Mouse (Mus musculus) urinary bladder, postnatal 4 days (tissue): ENCODE data around the gene Gm11985.
"Not testable (repeated sequence)": the region's sequence is repeated elsewhere in the genome, so short reads cannot be mapped to it uniquely, and the experiment has no call there.

Experiments
- DNase-seq, 2 experiments: peaks; one replicate each; pipeline ENCODE4 v3.0.0; 2021 to 2022; ENCODE audit warnings: low spot score in 2 of 2

Gm11985 gene

GRCm38 (mm10) chr11:7188469-7188868 is at the start of gene Gm11985:
Gene Gm11985, minus strand, starts transcription at chr11:7188569.
- no peak for DNase-seq

DNA sequence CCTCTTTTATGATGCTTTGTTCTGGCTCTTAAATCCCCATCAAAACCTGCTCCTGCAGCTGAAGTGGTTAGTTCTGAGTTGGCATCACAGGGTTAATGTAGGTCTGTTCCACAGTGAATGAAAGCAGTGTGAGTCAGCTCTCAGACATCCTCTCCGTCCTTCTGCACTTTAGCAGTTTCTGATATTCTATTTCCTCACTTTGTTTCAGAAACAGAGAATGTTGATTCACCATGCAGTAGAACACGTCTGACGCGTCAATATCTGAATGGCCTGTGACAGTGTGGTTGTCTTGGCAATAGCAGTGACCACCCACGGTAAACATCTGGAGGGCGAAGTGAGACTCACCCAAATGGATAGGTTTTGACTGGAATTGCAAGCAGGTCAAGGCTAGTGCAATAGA is 49.3 kb upstream of the Gm11985 start:
- DNase-seq: no peak

DNA sequence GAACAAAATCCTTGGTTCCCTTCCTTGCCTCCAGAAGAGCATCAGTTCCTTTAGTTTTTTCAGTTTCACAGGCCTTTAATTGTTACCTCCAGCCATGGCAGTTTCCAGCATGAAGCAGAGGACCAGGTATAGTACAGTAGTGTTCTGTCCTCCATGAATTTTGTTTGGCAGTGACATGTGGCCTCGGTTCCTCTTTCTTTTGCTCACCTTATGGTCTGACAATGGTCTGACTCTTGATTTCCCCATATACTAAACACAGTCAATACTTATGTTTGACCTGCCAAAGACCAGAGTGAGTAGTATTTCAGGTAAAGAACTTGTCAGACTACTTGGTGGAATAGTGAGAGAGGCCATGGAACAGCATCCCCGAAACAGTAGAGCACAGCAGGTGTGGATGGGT is 48.4 kb upstream of the Gm11985 start:
- DNase-seq: no peak

DNA sequence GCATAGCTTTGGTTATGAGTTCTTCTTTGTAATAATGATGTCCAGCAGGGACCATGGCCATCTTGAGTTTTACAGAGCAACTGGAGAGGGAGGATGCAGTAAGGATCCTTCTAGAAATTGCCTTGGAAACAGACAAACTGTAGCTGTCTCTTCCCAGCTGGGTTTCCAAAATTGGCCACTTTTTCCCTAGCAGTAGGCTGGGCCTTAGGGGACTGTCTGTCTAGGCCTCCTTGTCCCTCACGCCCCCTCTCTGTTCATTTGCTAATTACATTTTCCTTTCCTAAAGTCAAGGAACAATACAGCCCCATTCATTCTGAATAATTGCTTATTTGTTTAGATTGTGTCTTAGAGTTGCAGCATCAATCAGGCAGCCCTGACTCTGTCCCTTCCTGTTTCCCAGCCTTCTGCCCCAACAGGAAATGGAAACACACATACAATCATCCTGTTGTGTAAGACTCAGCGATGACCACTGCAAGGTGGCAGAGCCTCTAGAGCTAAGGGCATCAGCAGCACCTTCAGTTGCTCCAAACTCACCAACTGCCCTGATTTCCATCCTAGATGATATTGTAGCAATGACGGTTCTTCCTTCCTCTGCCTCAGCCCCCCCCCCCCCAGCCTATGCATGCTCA is 46.7 kb upstream of the Gm11985 start:
- DNase-seq: no peak

DNA sequence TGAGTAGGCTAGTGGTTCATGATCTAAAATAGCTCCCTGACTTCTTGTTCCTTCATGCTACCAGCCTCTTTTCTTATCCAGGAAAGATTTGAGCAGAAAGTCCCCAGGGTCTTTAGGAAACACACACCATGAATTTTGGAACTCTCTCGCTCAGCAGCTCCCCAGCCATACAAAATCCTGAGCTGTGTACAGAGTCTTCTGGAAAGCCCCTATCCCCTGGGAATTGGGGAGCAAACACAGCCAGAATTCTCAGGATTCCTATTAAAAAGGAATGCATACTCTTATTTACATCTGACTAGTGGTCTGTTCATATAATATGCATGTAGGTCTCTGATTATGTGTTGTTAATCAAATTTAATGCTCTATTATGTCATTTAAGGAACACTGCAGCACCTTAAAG is 46.1 kb upstream of the Gm11985 start:
- no peak for DNase-seq

DNA sequence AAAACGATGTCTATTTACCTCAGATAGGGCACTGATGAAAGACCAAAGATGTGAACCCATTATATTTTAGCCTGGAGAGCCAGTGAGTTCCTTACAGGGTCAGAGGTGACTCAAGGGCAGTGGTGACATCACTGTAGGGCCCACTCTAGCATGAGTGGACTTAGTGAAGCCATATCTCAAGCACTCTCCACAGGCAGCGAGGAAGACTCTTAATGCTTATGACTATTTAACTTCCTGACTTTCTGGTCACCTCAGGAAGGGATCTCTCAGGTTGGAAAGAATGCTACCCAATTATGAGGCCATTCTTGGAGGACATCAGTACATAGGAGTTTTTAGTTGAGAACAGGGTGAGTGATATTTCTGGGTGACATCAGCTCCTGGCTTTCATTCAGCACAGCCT is 45.0 kb upstream of the Gm11985 start:
- no peak for DNase-seq

- no peak for DNase-seq
These were observed 43.6 kb upstream of the Gm11985 start for GRCm38 (mm10) chr11:7231958-7232357.

- DNase-seq: no peak
These were observed 41.6 kb upstream of the Gm11985 start for GRCm38 (mm10) chr11:7230000-7230399.

- no peak for DNase-seq
These were observed 39.7 kb upstream of the Gm11985 start for GRCm38 (mm10) chr11:7228107-7228506.

- no peak for DNase-seq
These were observed 38.6 kb upstream of the Gm11985 start for GRCm38 (mm10) chr11:7226810-7227550.

DNA sequence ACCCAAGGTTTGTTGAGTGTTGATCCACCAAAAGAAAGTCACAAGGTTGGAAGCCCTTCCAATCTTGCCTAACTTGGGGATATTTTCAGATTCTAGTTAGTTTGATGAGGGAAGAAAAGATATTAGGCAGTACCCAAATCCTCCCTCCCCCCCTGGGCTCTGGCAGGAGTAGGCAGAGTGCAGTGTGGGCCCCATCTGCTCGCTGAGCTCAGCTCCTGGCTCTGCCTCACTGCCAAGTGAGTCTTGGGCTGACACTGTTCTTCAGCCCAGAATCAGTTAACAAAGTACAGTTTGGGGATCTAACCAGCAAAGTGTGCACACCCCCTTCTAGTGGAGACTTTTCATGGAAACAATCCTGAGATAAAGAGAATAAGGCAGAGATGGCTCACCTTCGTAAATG is 37.8 kb upstream of the Gm11985 start:
- no peak for DNase-seq

DNA sequence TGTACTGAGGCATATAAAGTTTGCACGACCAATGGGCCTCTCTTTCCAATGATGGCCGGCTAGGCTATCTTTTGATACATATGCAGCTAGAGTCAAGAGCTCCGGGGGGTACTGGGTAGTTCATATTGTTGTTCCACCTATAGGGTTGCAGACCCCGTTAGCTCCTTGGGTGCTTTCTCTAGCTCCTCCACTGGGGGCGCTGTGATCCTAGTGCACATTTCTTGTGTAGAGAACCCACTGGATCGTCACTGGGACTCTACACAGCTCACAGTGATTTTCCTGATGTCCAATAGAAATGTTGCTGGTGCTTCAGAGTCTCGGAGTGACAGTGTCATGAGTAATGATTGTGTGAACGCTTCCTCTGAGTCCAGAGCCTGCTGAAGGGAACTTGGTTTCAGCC is 33.5 kb upstream of the Gm11985 start:
- DNase-seq: not testable (repeated sequence)

DNA sequence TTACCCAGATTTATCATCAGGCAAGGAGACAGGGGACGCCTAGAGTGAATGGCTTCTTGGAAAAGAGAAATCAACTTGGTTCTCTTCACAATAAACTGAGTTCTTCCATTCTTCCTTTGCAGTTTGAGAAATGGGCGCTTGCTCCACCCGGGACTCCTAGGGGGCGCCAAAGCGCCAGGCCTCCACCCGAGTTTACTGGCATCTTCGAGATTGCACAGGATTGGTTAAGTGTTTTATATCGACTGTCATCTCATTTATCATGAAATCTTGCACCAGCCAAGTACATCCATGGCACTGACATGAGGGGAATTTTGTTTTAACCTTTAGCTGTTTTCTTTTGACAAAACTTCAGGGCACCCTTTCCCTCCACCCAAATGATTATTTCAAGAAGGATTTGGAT is 27.3 kb upstream of the Gm11985 start:
- peak; percentile 52 to 77 for DNase-seq

- no peak for DNase-seq
These were observed 26.4 kb upstream of the Gm11985 start for GRCm38 (mm10) chr11:7214761-7215160.

DNA sequence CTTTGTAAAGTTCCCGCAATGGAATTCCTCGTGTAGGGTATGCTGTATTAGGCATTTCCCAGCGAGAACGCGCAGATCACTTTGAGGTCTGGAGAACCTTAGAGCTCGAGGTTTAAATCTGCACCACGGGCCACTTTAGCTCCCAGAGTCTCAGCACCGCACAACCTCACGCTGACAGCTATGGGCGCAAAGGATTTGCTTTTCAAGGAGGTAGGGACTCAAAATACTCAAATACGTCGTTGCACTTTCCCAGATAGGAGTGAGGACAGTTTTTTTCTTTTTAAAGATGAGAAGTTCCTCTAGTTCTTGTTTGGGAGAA is 25.9 kb upstream of the Gm11985 start:
- DNase-seq: no peak

- peak in 1 of 2 experiments; percentile 36 for DNase-seq
These were observed 25.4 kb upstream of the Gm11985 start, which contains the start of gene Igfbp3 for GRCm38 (mm10) chr11:7213501-7214341. Gene Igfbp3, minus strand, starts transcription at chr11:7213923.

- no peak for DNase-seq
These were observed 24.8 kb upstream of the Gm11985 start for GRCm38 (mm10) chr11:7213161-7213500.

- no peak for DNase-seq
These were observed 23.9 kb upstream of the Gm11985 start for GRCm38 (mm10) chr11:7212126-7212798.

- DNase-seq: no peak
These were observed 22.8 kb upstream of the Gm11985 start for GRCm38 (mm10) chr11:7211211-7211610.

GRCm38 (mm10) chr11:7210343-7210742 is 22.0 kb upstream of the Gm11985 start:
- peak; percentile 68 to 77 for DNase-seq

DNA sequence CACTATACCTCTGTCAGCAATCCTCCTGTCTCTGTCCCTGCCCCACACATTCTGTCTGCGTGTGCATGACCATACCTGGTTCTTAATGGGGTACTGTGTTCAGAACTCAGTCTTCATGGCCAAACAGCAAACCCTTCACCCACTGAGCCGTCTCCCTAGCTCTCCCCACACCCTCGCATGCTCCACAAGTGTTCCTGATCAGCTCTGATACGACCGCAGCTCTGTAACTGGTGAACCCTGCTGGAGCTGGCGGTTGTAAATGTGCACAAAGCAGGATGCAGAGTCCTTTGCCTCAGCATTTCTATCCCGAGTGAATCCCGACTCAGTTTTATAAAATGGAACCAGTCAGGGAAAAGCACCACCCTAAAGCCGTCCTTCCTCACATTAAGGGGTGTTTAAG is 15.5 kb upstream of the Gm11985 start:
- DNase-seq: peak in 1 of 2 experiments; percentile 41

- no peak for DNase-seq
These were observed 13.8 kb upstream of the Gm11985 start for GRCm38 (mm10) chr11:7202206-7202605.
